Mouse (Mus musculus) retina, embryonic 14.5 days (tissue): ENCODE measurements around the gene Padi1.

Source experiments
- DNase-seq: peaks from one replicate; pipeline ENCODE4 v3.0.0-alpha.2; 2015; ENCODE audit warnings: low spot score

Gene Padi1

GRCm38 (mm10) chr4:140845666-140846065, at the start of gene Padi1:
Gene Padi1, minus strand, starts transcription at chr4:140845778.
- no peak for DNase-seq

GRCm38 (mm10) chr4:140892163-140892530, 46.6 kb upstream of the Padi1 start:
- no peak for DNase-seq

GRCm38 (mm10) chr4:140891525-140892162, 46.1 kb upstream of the Padi1 start:
- no peak for DNase-seq

- no peak for DNase-seq
Observed at GRCm38 (mm10) chr4:140883852-140884251, 38.3 kb upstream of the Padi1 start.

- DNase-seq = no peak
Observed at GRCm38 (mm10) chr4:140882981-140883380, 37.4 kb upstream of the Padi1 start.

GRCm38 (mm10) chr4:140882365-140882764, 36.8 kb upstream of the Padi1 start:
- DNase-seq = no peak

- DNase-seq = no peak
Observed at GRCm38 (mm10) chr4:140881771-140882170, 36.2 kb upstream of the Padi1 start.

GRCm38 (mm10) chr4:140881026-140881670, 35.6 kb upstream of the Padi1 start:
- DNase-seq = no peak

- DNase-seq = no peak
Observed at GRCm38 (mm10) chr4:140880207-140880606, 34.6 kb upstream of the Padi1 start.

GRCm38 (mm10) chr4:140879739-140880138, 34.2 kb upstream of the Padi1 start:
- no peak for DNase-seq

GRCm38 (mm10) chr4:140879116-140879515, 33.5 kb upstream of the Padi1 start:
- DNase-seq = no peak

- DNase-seq = no peak
Observed at GRCm38 (mm10) chr4:140878655-140879054, 33.1 kb upstream of the Padi1 start.

- DNase-seq = no peak
Observed at GRCm38 (mm10) chr4:140877441-140877840, 31.9 kb upstream of the Padi1 start.

- DNase-seq = no peak
Observed at GRCm38 (mm10) chr4:140876681-140877080, 31.1 kb upstream of the Padi1 start.

- no peak for DNase-seq
Observed at GRCm38 (mm10) chr4:140876161-140876560, 30.6 kb upstream of the Padi1 start.

GRCm38 (mm10) chr4:140873011-140873410, 27.4 kb upstream of the Padi1 start:
- no peak for DNase-seq

GRCm38 (mm10) chr4:140872686-140872992, 27.1 kb upstream of the Padi1 start:
- no peak for DNase-seq

GRCm38 (mm10) chr4:140871851-140872685, 26.5 kb upstream of the Padi1 start:
- DNase-seq = no peak

- DNase-seq = no peak
Observed at GRCm38 (mm10) chr4:140871376-140871775, 25.8 kb upstream of the Padi1 start.

GRCm38 (mm10) chr4:140870876-140871275, 25.3 kb upstream of the Padi1 start:
- DNase-seq = no peak

- DNase-seq = no peak
Observed at GRCm38 (mm10) chr4:140869945-140870344, 24.4 kb upstream of the Padi1 start.

- no peak for DNase-seq
Observed at GRCm38 (mm10) chr4:140868484-140869190, 23.1 kb upstream of the Padi1 start.
